Mouse (Mus musculus) embryo, embryonic 10.5 days (tissue): ENCODE data around the gene Snap25.

Experiments
- DNase-seq: peaks from one replicate; pipeline ENCODE4 v3.0.0-alpha.2; 2015; ENCODE audit warnings: low spot score

The Snap25 gene

DNA sequence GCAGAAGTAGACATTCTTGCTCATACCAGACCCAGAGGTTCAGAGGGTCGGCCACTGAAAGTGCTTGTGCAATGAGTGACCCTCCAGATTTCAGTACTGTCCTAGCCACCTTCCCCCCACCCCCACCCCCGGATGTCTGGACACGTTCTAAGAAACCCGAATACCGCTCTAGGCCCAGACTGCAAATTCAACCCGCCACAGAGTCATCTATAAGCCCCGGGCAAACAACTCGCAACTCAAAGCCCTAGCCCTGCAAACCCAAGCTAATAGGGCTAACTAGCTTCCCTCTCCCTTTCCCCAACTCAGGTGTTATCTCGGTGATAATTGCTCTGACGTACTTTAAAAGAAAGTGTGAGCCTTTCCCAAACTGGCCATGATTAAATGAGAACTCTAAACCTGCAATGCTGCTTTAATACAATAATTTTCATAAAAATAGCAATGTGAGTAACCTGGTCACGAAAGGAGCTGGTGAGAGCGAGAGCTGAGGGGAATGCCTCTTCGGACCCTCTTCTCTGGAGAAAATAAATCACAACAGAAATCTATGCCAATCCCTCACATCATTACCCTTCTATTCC lies 725 bp upstream of the Snap25 start:
- DNase-seq = no peak

DNA sequence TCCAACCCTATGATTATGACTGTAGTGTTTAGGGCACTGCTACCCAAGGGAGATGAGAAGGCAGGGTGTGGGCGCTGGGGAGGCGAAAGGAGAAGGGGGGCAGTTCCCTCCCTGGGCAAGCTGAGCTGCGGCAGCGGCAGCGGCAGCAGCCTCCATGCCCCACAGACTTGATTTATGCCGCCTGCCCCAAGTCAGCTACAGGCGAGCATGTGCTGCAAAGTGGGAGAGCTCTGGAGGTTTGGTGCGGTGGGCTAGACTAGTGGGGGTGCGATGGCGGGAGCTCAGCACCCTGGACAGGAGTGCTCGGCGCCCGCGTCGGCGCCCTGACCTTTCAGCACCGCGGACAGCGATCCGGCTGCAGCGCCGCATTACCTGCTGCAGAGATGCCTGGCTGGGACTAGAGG lies 757 bp downstream of the Snap25 start:
- DNase-seq = peak; percentile 86

DNA sequence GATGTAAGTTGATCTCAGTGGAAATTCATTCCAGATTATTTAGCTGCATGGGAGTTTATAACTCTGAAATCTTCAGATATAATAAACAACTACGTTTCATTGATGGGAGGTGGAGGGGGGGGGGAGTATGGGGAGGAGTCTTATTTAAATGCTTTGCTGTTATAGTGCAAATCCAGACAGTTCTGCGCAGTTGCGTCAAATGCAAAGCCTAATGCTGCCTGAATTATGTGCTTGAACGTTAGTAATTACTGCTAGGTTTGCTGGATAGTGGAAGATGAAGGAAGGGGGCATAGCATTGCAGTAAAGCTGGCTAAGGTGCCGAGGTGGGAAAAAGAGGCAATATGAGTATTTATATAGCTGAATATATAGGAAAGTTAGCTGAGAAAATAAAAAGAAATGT lies 2.3 kb downstream of the Snap25 start:
- no peak for DNase-seq

DNA sequence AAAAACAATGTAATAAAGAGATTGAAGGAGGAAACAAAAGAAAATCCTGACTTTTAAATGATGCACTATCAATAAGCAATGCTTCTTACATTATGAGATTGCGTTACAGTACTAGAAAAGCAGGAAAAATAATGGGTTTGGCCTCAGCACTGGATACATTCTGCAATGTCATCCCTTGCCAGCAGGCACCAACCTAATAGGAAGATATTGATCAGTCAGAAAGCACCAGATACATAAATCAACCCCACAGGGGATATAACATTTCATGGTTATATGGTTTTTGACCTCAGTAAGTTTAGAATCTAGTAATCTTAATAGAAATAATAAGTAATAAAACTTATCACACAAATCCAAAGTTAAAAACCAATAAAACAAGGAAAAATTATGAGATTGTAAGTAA lies 3.1 kb downstream of the Snap25 start:
- no peak for DNase-seq

DNA sequence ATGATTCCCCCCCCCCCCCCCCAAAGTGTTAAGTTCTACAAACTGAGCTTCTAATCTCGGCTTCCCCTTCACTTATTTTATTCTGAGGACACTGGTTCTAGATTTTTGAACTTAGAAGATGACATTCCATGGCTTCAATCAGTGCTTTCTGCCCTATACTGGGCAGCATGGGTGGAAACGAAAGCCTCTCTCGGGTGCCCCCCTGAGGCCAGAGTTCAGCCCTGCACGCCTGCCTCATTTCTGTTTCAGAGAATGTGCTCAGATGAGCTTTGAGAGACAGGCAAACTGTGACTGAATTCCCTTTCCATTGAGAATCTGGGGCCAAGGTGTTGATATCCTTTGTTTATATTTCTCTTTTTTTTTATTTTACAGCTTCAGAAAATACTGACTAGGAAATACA lies 7.0 kb downstream of the Snap25 start:
- DNase-seq = peak; percentile 56

DNA sequence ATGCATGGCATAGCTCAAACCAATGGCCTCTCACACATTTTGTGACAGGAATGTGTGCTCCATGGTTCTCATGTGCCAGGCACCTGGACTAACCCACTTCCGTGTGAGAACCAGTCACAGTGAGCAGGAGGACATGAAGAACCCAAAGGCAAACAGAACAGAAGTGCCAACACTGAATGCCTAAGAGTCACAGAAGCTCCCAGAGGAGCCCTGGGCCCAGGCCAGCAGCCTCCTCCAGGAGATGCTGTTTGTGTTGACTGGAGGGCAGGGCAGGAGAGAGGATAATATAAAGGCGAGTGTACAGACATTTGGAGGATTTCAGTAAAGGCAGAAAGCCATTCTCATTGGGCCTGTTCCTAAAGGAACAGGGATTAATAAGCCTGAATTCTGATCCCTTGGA lies 25.0 kb downstream of the Snap25 start:
- DNase-seq = no peak

DNA sequence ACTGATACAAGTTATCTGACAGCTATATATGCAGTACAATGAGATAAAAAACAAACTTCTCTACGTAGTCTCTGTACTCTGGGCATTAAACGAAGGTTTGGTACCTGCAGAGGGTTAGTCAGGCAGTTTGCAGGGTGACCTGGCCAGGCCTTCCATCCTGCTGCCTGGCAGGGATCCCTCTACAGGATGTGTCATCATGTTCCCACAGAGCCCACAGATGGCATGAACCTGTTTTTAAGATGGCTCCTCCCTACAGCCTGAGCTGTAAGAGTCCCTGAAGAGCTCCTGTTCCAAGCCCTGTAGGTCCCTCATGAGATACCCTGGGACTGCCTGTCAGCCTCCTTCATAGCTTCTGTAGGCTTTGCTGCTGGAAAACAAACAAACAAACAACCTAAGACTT lies 29.0 kb downstream of the Snap25 start:
- no peak for DNase-seq

DNA sequence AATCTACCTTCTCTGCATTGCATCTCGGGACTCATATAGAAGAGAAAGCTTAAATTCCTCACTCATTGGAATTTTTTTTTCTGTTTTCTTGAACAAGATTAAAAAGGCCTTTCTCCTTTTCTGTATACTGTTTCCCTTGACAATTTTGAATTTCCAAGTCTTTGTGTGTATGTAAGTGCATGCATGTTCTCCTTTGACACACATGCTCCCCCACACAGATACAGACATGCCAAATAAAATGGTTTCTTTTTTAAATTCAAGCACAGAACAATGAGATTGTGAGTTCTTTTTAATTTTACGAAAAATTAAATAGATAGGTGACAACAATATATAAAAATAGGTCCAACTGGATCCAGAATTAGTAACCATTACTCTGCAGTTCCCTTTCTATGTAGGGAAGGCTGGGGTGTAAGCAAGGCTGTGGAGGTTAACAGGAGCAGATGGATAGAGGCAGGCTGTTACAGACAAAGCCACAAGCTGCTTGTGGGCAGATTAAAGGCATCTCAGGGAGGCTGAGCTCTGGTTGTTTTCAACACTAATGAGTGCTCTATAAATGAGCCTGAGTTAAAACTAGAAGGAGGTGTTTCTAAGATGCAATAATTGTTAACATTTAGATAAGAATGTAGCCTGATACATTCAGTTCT lies 31.6 kb downstream of the Snap25 start:
- peak; percentile 35 for DNase-seq

DNA sequence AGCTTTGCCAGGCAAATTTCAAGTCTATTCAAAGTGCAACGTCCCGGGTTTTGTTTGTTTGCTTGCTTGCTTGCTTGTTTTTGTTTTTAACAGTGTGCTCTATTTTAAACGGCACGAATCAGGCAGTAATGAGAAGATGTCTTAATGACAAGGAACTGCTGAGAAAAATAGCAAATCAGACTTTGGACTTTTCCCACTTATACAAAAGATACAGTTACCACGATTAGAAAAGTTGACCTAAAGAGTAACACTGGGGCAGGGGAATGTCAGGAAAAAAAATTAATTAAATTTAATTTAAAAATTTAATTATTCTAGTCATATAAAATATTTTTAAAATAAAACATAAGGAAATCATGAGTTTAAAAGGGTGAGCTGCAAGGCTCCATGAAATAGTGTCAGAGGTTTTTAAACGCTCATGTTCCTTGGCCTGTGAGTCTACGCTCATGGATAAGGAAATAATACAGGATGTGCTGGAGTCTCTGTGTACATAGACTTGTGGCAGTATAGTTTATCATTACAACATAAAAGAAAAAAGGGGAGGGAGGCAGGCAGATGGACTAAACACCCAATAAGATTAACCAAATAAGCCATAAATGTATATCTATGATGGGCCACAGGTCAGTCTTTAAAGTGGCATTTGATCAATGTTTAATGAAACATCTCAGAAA lies 32.2 kb downstream of the Snap25 start:
- DNase-seq = no peak

DNA sequence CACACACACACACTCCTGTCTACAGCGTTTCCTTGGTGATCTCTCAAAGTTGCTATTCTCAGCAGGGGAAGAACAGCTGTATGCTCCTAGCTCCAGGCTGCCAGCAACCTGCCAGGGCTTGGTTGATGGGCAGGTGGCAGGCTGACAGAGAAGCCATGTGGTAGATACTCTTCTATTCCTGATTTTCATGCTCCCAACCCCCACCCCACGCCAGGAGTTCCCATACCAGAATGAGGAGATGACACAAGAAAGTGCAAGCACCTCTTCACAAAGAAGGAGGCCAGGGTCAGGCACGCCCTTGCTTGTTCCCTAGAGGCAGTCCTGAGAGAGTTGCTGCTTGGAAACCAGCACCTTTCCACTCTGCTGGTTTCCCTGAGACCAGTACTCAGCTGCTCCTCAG lies 40.4 kb downstream of the Snap25 start:
- peak; percentile 15 for DNase-seq

DNA sequence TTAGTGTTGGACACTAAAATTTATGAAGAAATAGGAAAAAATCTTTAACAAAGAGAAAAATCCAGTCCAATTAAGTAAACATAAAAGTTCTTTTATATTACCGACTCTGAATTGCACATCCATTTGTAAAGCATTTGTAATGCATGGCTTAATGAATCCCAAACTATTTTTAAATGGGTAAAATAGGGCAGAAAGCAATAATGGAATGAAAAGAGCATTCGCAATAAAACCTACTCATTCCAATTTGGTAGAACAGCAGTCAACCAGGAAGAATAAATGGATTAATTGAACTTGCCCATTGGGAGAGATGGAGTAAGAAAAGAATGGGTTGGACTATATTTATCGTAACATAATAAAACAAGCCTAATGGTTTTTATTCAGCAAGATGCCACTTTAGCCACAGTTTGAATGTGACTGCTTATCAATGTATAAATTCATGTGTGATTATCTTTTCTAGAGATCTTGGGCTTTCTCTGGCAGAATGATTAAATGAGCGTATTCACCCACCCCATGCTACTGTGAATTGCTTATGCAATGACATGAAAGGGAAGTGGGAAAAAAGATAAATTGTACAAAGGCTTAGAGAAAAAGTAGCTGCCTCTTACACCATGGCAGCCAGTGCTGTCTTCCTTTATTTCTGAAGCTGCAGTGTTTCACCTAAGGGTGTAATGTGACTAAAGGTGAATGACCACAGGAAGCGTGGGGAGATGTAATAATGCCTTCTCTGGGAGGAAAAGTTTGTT lies 45.7 kb downstream of the Snap25 start:
- no peak for DNase-seq

DNA sequence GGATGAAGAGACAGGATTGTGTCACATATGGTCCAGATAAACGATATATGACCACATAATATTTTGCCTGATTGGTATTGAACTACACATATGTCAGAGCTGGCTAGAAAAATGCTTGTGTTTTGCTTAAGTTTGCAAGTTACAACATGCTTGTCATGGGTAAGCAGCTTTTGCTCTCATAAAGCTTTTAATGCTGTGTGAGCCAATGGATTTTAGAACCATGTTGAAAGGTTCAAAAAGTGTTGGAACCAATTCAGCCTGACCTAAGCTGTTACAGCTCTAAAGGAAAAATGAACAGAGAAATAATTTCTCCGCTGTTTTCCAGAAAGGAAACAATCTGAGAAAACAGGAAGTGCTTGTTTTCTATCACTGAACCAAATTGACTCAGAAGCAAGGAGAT lies 64.9 kb downstream of the Snap25 start:
- no peak for DNase-seq

DNA sequence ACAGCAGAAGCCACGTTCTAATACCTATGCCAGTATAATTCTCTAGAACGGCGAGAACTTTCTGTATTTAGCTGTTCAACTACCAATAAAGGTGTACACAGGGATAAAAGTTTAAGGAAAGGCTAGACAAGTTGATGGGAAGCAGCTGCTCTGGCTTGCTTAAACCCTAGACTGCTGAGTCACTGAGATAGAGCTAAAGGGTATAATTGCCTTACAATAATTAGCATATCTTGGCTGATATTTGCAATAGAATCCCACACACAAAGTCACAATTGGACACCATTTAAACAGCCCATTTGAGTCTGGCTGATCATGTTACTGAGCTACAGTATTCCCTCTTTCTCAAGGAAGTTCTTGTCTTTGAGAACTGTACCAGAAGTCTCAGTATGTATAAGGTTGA lies 65.4 kb downstream of the Snap25 start:
- DNase-seq = no peak

DNA sequence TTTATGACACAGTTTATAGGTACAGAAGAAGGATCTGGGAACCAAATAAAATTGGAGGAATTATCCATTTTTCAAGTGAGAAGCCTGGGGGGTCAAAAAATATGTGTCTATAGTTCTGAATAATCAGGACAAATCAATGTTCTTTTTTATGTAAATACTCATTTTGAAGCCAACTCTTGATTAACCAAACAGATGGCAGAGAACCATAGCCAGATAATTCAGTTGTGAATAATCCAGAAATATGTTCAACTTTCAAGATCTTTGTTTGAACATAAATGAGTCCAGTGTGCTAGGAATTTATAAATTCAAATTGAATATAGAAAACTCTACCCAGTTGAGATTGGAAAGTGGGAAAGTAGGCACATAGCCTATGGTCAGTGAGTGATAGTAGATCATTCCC lies 67.0 kb downstream of the Snap25 start:
- no peak for DNase-seq

DNA sequence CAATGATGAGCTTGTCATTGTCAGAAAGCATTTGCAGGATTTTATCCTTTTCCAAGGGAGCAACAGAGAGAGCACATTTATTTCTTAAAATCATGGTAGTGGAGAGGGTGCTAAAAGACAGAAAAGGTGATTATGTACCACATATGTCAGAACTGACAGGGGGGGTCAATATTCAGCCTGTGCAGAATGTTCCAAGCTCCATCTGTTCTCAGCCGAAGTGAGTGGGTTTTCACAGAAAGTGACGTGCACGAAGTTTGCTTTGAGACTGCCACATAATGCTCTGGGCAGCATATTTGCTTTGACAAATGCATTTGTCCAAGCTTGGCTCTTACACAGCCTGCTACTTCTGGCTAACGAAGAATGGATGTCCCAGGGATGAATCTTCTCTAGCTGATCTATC lies 71.1 kb downstream of the Snap25 start:
- DNase-seq = no peak

DNA sequence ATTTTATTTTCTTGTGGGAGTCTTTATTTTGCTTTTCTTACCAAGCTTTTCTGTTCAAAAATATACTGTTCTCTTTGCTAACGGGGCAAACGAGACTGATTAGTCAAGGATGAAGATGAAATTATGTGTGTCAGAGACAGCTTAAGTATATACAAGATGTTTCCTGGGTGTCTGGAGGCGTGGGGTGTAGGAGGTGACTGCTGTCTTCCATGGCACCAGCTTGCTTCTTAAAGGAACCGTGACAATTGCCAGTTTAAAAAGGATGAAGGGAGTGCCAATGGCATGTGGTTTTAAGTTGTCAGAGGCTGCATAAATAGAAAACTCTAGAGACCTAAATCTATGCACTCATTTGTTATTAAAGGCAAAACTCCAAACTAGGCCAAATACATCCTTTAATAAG lies 75.1 kb downstream of the Snap25 start:
- DNase-seq = no peak

DNA sequence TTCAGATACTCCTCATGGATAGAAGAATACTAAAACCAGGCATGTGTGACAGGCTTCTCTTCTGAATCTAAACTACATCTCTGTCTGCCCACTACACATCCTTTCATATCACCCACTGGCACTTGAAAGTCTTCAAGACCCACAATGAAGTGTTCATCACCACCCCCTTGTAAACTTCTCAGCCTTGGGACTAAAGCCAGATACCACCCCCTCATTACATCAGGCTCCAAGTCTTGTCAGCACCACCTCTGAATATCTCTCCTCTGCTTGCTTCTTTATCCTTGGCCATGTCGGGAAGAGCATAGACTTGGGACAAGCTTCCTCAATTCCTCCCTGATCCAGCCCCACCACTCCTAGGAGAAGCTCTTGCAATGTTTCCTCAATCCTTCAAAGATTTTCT lies 83.3 kb downstream of the Snap25 start:
- no peak for DNase-seq

DNA sequence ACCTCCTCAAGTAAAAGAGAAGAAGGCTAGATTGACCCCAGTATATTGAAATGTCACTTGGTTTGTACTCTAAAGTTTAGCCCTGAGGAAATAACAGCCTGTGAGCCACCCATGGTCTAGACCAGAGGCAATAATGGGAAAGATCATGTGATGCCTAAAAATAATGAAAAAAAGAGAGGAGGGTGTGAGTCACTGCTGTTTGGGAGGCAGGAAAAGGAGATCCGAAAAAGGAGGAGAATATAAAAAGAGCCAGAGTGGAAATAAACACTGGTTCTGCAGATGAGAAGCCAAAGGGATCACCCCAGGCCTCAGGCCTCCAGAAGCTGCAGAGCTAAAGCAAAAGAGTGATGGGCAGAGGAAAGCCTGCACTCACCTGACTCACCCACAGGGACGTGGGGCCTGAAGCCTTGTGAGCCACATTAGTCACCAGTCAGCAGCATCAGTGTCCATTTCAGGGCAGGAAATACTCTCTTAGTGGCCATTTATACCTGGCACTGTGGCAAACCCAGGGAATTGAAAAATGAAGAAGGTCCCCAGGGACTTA lies 85.7 kb downstream of the Snap25 start:
- no peak for DNase-seq

DNA sequence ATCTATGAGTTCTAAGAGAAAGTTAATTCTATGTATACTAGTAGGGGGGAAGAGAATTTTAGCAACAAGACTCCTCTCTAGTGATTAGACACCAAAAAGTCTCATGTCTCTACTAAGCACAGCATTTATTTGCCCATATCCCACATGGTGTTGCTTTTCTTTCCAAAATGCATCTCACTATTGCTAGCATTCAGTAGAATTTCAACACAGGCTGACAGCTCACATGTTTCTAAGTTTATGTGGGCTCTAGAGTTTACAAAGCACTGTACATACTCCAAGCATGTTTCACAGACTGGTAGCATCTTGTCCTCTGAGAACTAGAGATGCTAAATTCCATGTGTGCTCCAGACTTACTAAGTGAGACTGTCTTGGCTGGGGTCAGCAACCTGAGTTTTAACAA lies 87.8 kb downstream of the Snap25 start:
- no peak for DNase-seq

DNA sequence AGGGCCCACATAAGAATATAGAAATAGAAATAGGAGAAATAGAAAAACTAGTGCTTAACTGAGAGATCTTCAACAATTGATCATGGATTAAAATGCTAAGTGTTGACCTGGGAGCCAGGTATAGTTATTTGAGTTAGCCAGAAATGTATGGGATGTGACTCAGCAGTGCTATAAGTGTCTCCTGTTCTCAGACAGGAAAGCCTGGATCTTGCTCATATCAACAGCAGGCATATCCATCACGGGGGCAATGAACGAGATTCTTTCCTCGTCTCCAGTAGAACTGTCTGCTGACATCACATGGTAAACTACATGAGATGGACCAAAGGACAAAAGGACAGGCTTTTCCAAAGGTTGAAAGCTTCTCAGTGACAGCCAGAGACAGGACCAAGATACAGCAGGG lies 88.8 kb downstream of the Snap25 start:
- no peak for DNase-seq

DNA sequence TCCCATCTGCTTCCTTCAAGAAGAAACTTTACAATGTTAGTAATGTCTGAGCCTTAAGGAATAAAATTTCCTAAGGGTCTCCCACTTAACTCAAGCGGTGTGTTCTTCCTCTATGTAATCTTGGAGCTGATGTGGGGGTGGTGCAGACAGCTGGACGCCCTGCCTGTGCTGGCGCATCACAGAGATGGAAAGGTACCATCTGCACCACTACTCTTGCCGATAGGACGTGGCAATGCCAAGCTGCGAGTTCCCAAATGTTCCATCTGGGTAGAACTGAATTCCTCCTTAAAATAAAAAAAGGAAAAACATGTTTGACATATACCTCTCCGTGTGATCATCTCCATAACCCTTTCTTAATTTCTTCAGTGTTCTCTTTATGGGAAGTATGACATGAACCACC lies 89.9 kb downstream of the Snap25 start:
- no peak for DNase-seq

DNA sequence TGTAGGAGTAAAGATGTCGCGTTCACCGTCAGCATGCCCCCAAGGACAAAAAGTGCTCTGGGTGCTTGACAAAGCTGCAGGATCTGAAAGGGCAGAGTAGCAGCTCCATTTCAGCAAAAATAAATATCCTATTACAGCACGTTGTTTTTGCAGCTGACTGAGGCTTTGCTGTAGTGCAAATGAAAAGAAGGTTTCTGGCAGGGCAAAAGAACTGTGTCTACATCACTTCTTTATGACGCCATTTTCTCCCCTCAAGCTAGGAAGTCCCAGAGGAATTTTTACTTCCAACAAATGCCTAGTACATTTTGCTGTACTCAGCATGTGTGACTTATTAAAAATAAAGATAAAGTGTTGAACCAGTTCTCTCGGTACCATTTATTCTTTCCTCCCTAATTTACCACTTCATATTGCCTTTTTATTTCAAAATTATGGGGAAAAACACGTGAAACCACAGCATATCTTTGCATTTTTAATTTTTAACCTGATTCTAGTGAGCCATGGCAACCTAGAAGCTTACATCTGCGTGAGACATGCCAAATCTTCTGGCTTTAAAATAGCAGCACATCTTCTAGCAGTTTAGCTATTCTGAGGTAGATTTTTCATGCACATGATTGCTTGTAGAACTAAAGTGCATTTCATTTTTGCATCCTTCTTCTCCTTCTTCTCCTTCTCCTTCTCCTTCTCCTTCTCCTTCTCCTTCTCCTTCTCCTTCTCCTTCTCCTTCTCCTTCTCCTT lies 94.9 kb downstream of the Snap25 start:
- DNase-seq = peak; percentile 33
